Mouse (Mus musculus) stomach, embryonic 15.5 days (tissue): Measurements from ENCODE around the gene Irf2. TPM values are rescaled to one million over a fixed set of nuclear protein-coding genes. Genes with fewer than 3 reads are reported as not detected.

Experiments used
- ATAC-seq: fragments of 200-750 bp; cut with Nextera tagmentation; 2 replicates; pipeline ENCODE4 v1.8.0; 2017; ENCODE audit warnings: low read depth, moderate number of reproducible peaks, moderate TSS enrichment; ENCODE audit not compliant: insufficient read depth, low FRiP score
- H3K27ac ChIP-seq: fragments of 300-500 bp; sonication (generic); 2 replicates; pipeline ENCODE4 v1.5.1; 2015; ENCODE audit warnings: mild to moderate bottlenecking, inconsistent platforms
- H3K27me3 ChIP-seq: fragments of 300-500 bp; sonication (generic); replicated peaks from 2 replicates; pipeline ENCODE4 v1.6.1; 2015; ENCODE audit warnings: inconsistent platforms
- H3K36me3 ChIP-seq: fragments of 300-500 bp; sonication (generic); 2 replicates; pipeline ENCODE4 v1.6.1; 2015; ENCODE audit warnings: inconsistent platforms
- H3K4me1 ChIP-seq: fragments of 300-500 bp; sonication (generic); 2 replicates; pipeline ENCODE4 v1.6.1; 2015; ENCODE audit warnings: inconsistent platforms
- H3K4me2 ChIP-seq: fragments of 300-500 bp; sonication (generic); 2 replicates; pipeline ENCODE4 v1.6.1; 2015; ENCODE audit warnings: mild to moderate bottlenecking, inconsistent platforms
- H3K4me3 ChIP-seq: fragments of 300-500 bp; sonication (generic); replicated peaks from 2 replicates; pipeline ENCODE4 v1.5.1; 2015; ENCODE audit warnings: inconsistent platforms
- H3K9ac ChIP-seq: fragments of 300-500 bp; sonication (generic); 2 replicates; pipeline ENCODE4 v1.6.1; 2015; ENCODE audit warnings: inconsistent platforms
- H3K9me3 ChIP-seq: fragments of 300-500 bp; sonication (generic); 2 replicates; pipeline ENCODE4 v1.6.1; 2016; ENCODE audit warnings: inconsistent platforms
- WGBS: fragments of 180-500 bp; shearing (Covaris S2); methylation state at CpG from one replicate; pipeline ENCODE4 v1.1.7; 2015; 5-methylcytosine and 5-hydroxymethylcytosine counted together
- polyA plus RNA-seq: library from polyadenylated mRNA; unstranded; fragments of >200 nt; fragmentation: Nextera tagmentation; extraction: Ambion mirVana; gene quantifications from 2 replicates; pipeline ENCODE4 v1.2.1, GENCODE M21; 2015

Irf2 gene
- polyA plus RNA-seq, 1 experiment from 2014 or later, result 34.5 TPM

DNA sequence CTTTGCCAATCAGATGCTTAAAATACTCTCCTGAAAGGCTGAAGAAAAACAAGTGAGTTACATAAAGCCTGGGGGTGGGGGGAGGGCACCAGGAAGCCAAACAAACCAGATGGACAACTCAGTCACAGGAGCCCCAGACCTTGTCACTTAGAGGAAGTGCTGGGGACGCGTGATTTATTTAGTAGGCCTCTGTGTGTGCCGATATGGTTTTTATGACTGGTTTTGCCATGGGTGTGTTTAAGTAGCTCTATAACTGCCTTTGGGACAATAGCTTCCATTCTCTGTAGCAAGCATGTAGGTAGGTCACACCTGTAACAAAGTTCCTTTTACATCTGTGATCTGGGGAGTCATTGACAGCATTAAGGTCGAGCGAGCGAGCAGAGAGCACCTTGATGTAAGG, 109.4 kb downstream of the Irf2 start:
- Histone ChIP-seq H3K9me3 (no peaks in the 10 kb centered on the region), H3K27ac (peak overlapping the region; percentile 64; the same call in 1 of the 2 replicates), H3K4me2 (no peak overlapping the region), H3K27me3 (no peaks in the 10 kb centered on the region), H3K36me3 (peaks cover 9% of the 10 kb centered on the region), H3K9ac (no peak overlapping the region), H3K4me1 (peaks cover 3% of the 10 kb centered on the region; the same call in 1 of the 2 replicates), H3K4me3 (no peak overlapping the region)
- 53% methylated on average over 6 of the region's 6 CpGs for WGBS
- 0 out of 2 replicates have a peak, but pooled peaks have one; percentile 18 for ATAC-seq

DNA sequence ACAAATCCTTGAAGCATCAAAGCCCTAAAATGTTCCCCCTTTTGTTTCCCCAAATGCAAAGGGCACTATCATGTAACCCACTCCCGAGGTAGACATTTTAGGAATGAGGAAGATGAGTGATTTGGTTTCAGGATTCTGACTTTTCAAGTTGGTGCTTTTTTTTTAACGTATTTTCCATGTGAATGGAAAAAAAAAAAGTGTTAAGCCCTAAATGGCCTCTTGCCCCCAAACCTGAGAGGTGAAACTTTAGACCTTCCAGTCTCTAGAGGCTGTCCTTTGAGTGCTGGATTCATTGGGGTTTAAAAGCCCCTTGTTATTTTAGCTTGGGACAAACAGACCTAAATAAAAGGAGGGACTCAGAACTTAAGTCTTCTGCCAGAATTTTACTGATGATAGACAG, 109.9 kb downstream of the Irf2 start:
- 25% methylated on average over 2 of the region's 2 CpGs for WGBS
- Histone ChIP-seq H3K27me3 (no peaks in the 10 kb centered on the region), H3K9ac (no peak overlapping the region), H3K27ac (peak overlapping the region; percentile 64; the same call in 1 of the 2 replicates), H3K9me3 (no peaks in the 10 kb centered on the region), H3K4me1 (peaks cover 3% of the 10 kb centered on the region; the same call in 1 of the 2 replicates), H3K36me3 (peaks cover 9% of the 10 kb centered on the region), H3K4me2 (no peak overlapping the region), H3K4me3 (no peak overlapping the region)
- no peak for ATAC-seq

DNA sequence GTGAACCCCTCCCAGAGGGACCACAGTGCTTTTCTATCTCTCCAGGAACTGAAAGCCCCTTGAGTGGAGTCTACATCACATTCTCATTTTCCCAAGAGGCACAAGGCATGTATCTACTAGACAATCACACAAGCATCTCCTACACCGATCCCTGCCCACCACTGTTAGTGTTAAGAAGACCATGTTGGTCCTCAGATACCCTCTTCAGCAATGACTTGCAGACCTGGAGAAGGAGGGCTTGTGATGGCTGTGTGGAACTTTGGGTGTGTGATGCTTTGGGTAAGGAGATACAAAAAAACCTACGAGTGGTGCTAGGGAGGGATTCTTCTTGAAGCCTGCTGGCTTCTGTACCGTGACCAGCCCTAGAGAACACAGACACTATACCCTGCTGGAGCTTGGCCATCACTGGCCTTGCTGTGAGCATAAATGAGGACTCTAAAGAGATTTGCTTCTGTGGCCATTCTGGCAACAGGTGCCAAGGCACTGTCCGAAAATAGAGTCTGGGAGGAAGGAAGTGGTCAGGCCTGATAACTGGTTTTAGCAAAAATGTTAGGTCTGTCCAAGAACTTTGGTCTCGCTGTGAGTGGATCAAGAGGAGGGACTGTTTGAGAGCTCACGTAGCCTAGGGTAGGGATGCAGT, 110.8 kb downstream of the Irf2 start:
- Histone ChIP-seq H3K36me3 (peaks cover 9% of the 10 kb centered on the region), H3K4me2 (no peak overlapping the region), H3K9me3 (no peaks in the 10 kb centered on the region), H3K9ac (no peak overlapping the region), H3K27ac (no peak overlapping the region), H3K27me3 (no peaks in the 10 kb centered on the region), H3K4me1 (no peaks in the 10 kb centered on the region), H3K4me3 (no peak overlapping the region)
- no peak for ATAC-seq
- 79% methylated on average over 6 of the region's 6 CpGs for WGBS

- Histone ChIP-seq H3K9ac (no peak overlapping the region), H3K4me1 (no peaks in the 10 kb centered on the region), H3K9me3 (no peaks in the 10 kb centered on the region), H3K27ac (no peak overlapping the region), H3K4me2 (no peak overlapping the region), H3K4me3 (no peak overlapping the region), H3K27me3 (no peaks in the 10 kb centered on the region), H3K36me3 (peaks cover under 1% of the 10 kb centered on the region; the same call in 1 of the 2 replicates)
- ATAC-seq, result no peak
- WGBS, result 49% methylated on average over 4 of the region's 4 CpGs
Measured at GRCm38 (mm10) chr8:46851560-46851959, 112.0 kb downstream of the Irf2 start.

GRCm38 (mm10) chr8:46852377-46852776, 112.8 kb downstream of the Irf2 start:
- 76% methylated on average over 11 of the region's 11 CpGs for WGBS
- H3K4me1 ChIP-seq, result no peaks in the 10 kb centered on the region

DNA sequence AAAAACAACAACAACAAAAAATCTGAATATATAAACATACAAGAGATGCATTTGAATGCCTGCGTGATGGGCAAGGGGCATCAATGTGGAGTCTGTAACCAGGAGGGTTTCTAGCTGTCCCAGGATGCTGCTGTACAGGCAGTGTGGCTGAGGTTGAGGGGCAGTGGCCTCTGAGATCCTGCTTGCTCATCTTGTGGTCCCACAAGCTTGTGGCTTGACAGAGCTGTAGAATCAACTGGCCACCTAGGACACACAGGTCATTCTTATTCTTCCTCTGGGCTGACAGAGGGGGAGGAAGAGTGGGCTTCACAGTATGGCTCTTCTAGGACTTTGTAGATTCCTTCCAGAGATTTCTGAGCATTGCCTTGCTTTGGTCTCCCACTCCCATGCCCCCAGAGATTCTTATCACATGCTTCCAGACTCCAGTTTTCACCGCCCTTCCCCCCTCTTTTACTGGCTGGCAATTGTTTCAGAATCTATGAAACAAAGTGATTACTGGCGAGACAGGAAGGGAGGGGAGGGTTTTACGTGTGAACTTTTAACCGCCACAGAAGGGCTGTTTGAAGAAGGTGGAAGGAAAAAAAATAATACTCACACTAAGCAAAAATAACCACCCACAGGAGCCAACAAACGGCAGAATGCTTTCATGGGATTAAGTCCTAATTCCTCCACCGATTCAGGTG, 119.8 kb downstream of the Irf2 start:
- no peaks in the 10 kb centered on the region for H3K36me3 ChIP-seq
- H3K27ac ChIP-seq, result peak overlapping the region; percentile 67; the same call in 1 of the 2 replicates
- H3K4me1 ChIP-seq, result 0 out of 2 replicates have a peak, but pooled peaks cover 3% of the 10 kb centered on the region
- 34% methylated on average over 7 of the region's 7 CpGs for WGBS
- H3K27me3 ChIP-seq, result no peaks in the 10 kb centered on the region
- H3K9me3 ChIP-seq, result no peaks in the 10 kb centered on the region
- H3K9ac ChIP-seq, result no peak overlapping the region
- H3K4me2 ChIP-seq, result no peak overlapping the region
- H3K4me3 ChIP-seq, result no peak overlapping the region
- ATAC-seq, result no peak

More at GRCm38 (mm10) chr8:46852377-46852776, 112.8 kb downstream of the Irf2 start:
- no peaks in the 10 kb centered on the region for H3K27me3 ChIP-seq
- no peak for ATAC-seq
- H3K4me3 ChIP-seq, result no peak overlapping the region
- no peaks in the 10 kb centered on the region for H3K9me3 ChIP-seq
- peak overlapping the region; percentile 36; the same call in 1 of the 2 replicates for H3K27ac ChIP-seq
- no peak overlapping the region for H3K4me2 ChIP-seq
- H3K9ac ChIP-seq, result no peak overlapping the region
- H3K36me3 ChIP-seq, result no peaks in the 10 kb centered on the region; the same call in 1 of the 2 replicates

GRCm38 (mm10) chr8:46859847-46860167, 120.3 kb downstream of the Irf2 start:
- Histone ChIP-seq H3K36me3 (no peaks in the 10 kb centered on the region), H3K27me3 (no peaks in the 10 kb centered on the region), H3K4me3 (no peak overlapping the region), H3K27ac (no peak overlapping the region), H3K9me3 (no peaks in the 10 kb centered on the region), H3K4me2 (no peak overlapping the region), H3K9ac (no peak overlapping the region), H3K4me1 (0 out of 2 replicates have a peak, but pooled peaks cover 3% of the 10 kb centered on the region)
- ATAC-seq, result no peak; the same call in 1 of the 2 replicates
- WGBS, result 54% methylated on average over 8 of the region's 8 CpGs

- no peak for ATAC-seq
- Histone ChIP-seq H3K27ac (no peak overlapping the region), H3K27me3 (no peaks in the 10 kb centered on the region), H3K36me3 (no peaks in the 10 kb centered on the region), H3K4me2 (no peak overlapping the region), H3K9me3 (no peaks in the 10 kb centered on the region), H3K9ac (no peak overlapping the region), H3K4me1 (0 out of 2 replicates have a peak, but pooled peaks cover 4% of the 10 kb centered on the region), H3K4me3 (no peak overlapping the region)
- WGBS, result 86% methylated on average over 5 of the region's 5 CpGs
Measured at GRCm38 (mm10) chr8:46862508-46862907, 123.0 kb downstream of the Irf2 start.

DNA sequence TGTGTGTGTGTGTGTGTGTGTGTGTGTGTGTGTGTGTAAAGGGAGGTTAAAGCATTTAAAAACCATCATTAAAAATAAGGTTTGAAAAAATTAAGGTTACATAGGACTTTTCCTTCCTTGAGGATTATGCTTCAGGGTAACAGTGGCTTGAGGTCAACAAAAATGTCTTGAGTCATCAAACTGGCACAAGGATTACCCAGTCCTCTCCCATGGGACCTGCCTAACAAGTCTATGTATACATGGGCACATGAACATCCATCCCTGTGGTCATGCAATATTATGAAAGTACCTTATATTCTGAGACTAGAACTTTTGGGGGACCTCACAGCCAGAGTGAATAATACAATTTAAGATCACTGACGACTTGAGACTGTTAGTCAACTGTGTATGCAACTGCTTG, 125.9 kb downstream of the Irf2 start:
- 67% methylated on average over 1 of the region's 1 CpGs for WGBS
- ATAC-seq, result no peak

DNA sequence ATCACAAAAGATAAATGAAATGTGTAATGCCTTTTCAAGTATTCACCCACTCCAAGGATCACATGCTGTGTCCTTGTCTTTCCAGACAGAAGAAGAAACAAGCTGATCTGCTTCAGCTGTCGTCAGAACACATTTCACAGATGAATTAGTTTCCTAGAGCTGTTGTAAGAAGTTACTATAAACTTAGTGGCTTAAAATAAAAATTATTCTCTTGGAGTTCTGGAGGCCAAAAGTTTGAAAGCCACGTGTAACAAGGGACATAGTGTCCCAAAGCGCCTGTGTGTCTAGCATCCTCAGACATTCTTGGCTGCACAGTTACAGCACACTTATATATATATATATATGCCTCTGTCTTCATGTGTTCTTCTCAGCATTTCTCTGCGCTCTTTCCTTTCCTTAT, 127.9 kb downstream of the Irf2 start:
- H3K36me3 ChIP-seq, result no peaks in the 10 kb centered on the region
- no peaks in the 10 kb centered on the region for H3K27me3 ChIP-seq
- 43% methylated on average over 4 of the region's 4 CpGs for WGBS
- no peak overlapping the region for H3K9ac ChIP-seq
- H3K27ac ChIP-seq, result peak overlapping the region; percentile 69; the same call in 1 of the 2 replicates
- H3K9me3 ChIP-seq, result no peaks in the 10 kb centered on the region
- no peak overlapping the region for H3K4me2 ChIP-seq
- ATAC-seq, result no peak
- H3K4me3 ChIP-seq, result no peak overlapping the region
- peaks cover 16% of the 10 kb centered on the region for H3K4me1 ChIP-seq

More for the DNA sequence above, 125.9 kb downstream of the Irf2 start:
- no peaks in the 10 kb centered on the region for H3K9me3 ChIP-seq
- no peaks in the 10 kb centered on the region for H3K36me3 ChIP-seq
- H3K27ac ChIP-seq, result no peak overlapping the region
- peaks cover 16% of the 10 kb centered on the region for H3K4me1 ChIP-seq
- H3K4me3 ChIP-seq, result no peak overlapping the region
- H3K4me2 ChIP-seq, result no peak overlapping the region
- H3K9ac ChIP-seq, result no peak overlapping the region
- H3K27me3 ChIP-seq, result no peaks in the 10 kb centered on the region

DNA sequence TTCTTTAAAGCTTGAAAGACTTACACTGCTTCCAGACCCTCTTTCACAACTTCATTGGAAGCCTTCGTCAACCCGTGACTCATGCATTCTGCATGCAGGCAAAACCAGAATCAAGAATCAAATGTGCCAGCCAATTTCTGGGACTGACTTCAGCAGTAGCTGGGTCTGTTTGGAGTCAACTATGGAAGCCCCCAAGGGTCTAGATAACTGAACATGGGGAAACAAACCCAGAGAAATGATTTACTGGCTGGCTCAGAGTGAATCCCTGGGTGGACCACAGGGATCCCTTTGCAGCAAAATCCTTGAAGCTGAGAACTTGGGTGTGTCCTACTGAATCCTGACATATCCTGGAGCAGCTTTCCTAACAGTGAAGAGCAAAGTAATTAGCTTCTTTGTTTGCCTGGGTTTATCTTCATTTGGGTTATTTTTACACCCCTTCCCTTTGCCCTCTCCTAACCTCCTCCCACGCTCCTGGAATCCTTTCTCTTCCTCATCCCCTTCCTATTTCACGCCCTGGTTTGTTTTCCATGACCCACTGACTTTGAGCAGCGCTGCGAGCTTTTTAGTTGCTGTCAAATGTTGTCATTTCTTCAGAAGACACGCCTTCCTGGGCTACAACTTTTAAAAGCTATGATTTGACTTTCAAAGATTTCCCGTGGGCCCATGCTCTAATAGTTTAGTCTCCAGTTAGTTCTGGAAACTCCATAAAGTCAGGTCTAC, 129.0 kb downstream of the Irf2 start:
- H3K36me3 ChIP-seq, result no peaks in the 10 kb centered on the region
- no peak overlapping the region for H3K4me3 ChIP-seq
- peaks cover 16% of the 10 kb centered on the region for H3K4me1 ChIP-seq
- H3K27ac ChIP-seq, result peak overlapping the region; percentile 85
- no peak overlapping the region for H3K9ac ChIP-seq
- 53% methylated on average over 8 of the region's 8 CpGs for WGBS
- no peak for ATAC-seq
- H3K27me3 ChIP-seq, result no peaks in the 10 kb centered on the region
- no peak overlapping the region; the same call in 1 of the 2 replicates for H3K4me2 ChIP-seq
- no peaks in the 10 kb centered on the region for H3K9me3 ChIP-seq

GRCm38 (mm10) chr8:46869521-46869925, 130.0 kb downstream of the Irf2 start:
- Histone ChIP-seq H3K27ac (peak overlapping the region; percentile 85), H3K9me3 (no peaks in the 10 kb centered on the region), H3K27me3 (no peaks in the 10 kb centered on the region), H3K4me3 (no peak overlapping the region), H3K4me2 (no peak overlapping the region), H3K4me1 (peaks cover 16% of the 10 kb centered on the region), H3K9ac (no peak overlapping the region), H3K36me3 (no peaks in the 10 kb centered on the region)
- 51% methylated on average over 6 of the region's 6 CpGs for WGBS
- peak; percentile 92 for ATAC-seq
